In genomic region chr8:54975927-54976326, GRCm38 (mm10) we compare ENCODE assay signal across 16 mouse cellular contexts. TPM values are rescaled to one million over a fixed set of nuclear protein-coding genes. Genes with fewer than 3 reads are reported as not detected.
A peak's percentile ranks its signal among the peaks of the same experiment; 100 is the strongest.
DNase-seq lines count a peak whose midpoint lies in the region; ATAC-seq lines count a peak whose summit lies in the region.
"Had no signal": no experiment of that assay in that cellular context is flagged by ENCODE, and none has a peak within 500 bp of the region (broad histone marks: within the 10 kb centered on the region; RNA-seq: fewer than 3 reads in every experiment).

No protein-coding gene starts in this region.

- H3K4me3 ChIP-seq in midbrain, embryonic 13.5 days (replicated peaks): no peak overlapping the region
- no peak overlapping the region for H3K4me3 ChIP-seq in midbrain, embryonic 10.5 days
- H3K4me3 ChIP-seq in forebrain, embryonic 15.5 days: no peak overlapping the region
- H3K4me3 ChIP-seq in neural tube, embryonic 14.5 days (ENCODE audit: low read depth, low read length): no peak overlapping the region
- H3K4me3 ChIP-seq: embryonic facial prominence, embryonic 15.5 days; liver, embryonic 13.5 days had no signal

- no peak overlapping the region; the same call in 1 of the 2 replicates for H3K4me2 ChIP-seq in midbrain, embryonic 13.5 days (replicated peaks)
- H3K4me2 ChIP-seq in forebrain, embryonic 15.5 days (replicated peaks): no peak overlapping the region
- H3K4me2 ChIP-seq in neural tube, embryonic 14.5 days (ENCODE audit: low read depth, low read length): no peak overlapping the region
- H3K4me2 ChIP-seq: embryonic facial prominence, embryonic 15.5 days; liver, embryonic 13.5 days had no signal

- H3K4me1 ChIP-seq in midbrain, embryonic 13.5 days (replicated peaks): peaks cover 26% of the 10 kb centered on the region
- H3K4me1 ChIP-seq in midbrain, embryonic 10.5 days: peaks cover 31% of the 10 kb centered on the region
- H3K4me1 ChIP-seq in forebrain, embryonic 15.5 days: peaks cover 17% of the 10 kb centered on the region
- H3K4me1 ChIP-seq in neural tube, embryonic 14.5 days (ENCODE audit: control insufficient read depth, insufficient read depth, low read length): no peaks in the 10 kb centered on the region
- H3K4me1 ChIP-seq: embryonic facial prominence, embryonic 15.5 days; liver, embryonic 13.5 days had no signal

- H3K36me3 ChIP-seq in midbrain, embryonic 13.5 days: no peaks in the 10 kb centered on the region
- no peaks in the 10 kb centered on the region for H3K36me3 ChIP-seq in midbrain, embryonic 10.5 days
- no peaks in the 10 kb centered on the region for H3K36me3 ChIP-seq in forebrain, embryonic 15.5 days
- no peaks in the 10 kb centered on the region for H3K36me3 ChIP-seq in neural tube, embryonic 14.5 days (ENCODE audit: control insufficient read depth, insufficient read depth, low read length)
- H3K36me3 ChIP-seq: embryonic facial prominence, embryonic 15.5 days; liver, embryonic 13.5 days had no signal

- no peaks in the 10 kb centered on the region for H3K27me3 ChIP-seq in midbrain, embryonic 13.5 days
- no peaks in the 10 kb centered on the region for H3K27me3 ChIP-seq in midbrain, embryonic 10.5 days (ENCODE audit: low read depth, poor library complexity, severe bottlenecking)
- H3K27me3 ChIP-seq in forebrain, embryonic 15.5 days: no peaks in the 10 kb centered on the region
- no peaks in the 10 kb centered on the region for H3K27me3 ChIP-seq in neural tube, embryonic 14.5 days (ENCODE audit: control insufficient read depth, insufficient read depth, low read length)
- H3K27me3 ChIP-seq: embryonic facial prominence, embryonic 15.5 days; liver, embryonic 13.5 days had no signal

- 35% methylated on average over 2 of the region's 2 CpGs for whole genome bisulfite sequencing in midbrain, embryonic 13.5 days
- WGBS in midbrain, embryonic 10.5 days: 74% methylated on average over 2 of the region's 2 CpGs
- 20% methylated on average over 2 of the region's 2 CpGs for WGBS in forebrain, embryonic 15.5 days
- WGBS in neural tube, embryonic 14.5 days: 37% methylated on average over 2 of the region's 2 CpGs

- peak overlapping the region; percentile 30; the same call in 1 of the 2 replicates for H3K27ac ChIP-seq in midbrain, embryonic 13.5 days
- H3K27ac ChIP-seq in midbrain, embryonic 10.5 days (replicated peaks): no peak overlapping the region; the same call in 1 of the 2 replicates
- peak overlapping the region; percentile 47; the same call in 1 of the 2 replicates for H3K27ac ChIP-seq in forebrain, embryonic 15.5 days (replicated peaks)
- no peak overlapping the region for H3K27ac ChIP-seq in neural tube, embryonic 14.5 days (ENCODE audit: low read depth, low read length)
- H3K27ac ChIP-seq: embryonic facial prominence, embryonic 15.5 days; liver, embryonic 13.5 days had no signal

- H3K9ac ChIP-seq in midbrain, embryonic 13.5 days (replicated peaks): no peak overlapping the region
- H3K9ac ChIP-seq in forebrain, embryonic 15.5 days (replicated peaks): no peak overlapping the region
- no peak overlapping the region for H3K9ac ChIP-seq in neural tube, embryonic 14.5 days (replicated peaks; ENCODE audit: low read depth, low read length)
- H3K9ac ChIP-seq: embryonic facial prominence, embryonic 15.5 days; liver, embryonic 13.5 days had no signal

- H3K9me3 ChIP-seq in midbrain, embryonic 13.5 days: no peaks in the 10 kb centered on the region
- no peaks in the 10 kb centered on the region for H3K9me3 ChIP-seq in midbrain, embryonic 10.5 days (replicated peaks)
- no peaks in the 10 kb centered on the region for H3K9me3 ChIP-seq in forebrain, embryonic 15.5 days
- no peaks in the 10 kb centered on the region for H3K9me3 ChIP-seq in neural tube, embryonic 14.5 days (ENCODE audit: control insufficient read depth, low read length)
- H3K9me3 ChIP-seq: embryonic facial prominence, embryonic 15.5 days; liver, embryonic 13.5 days had no signal

- DNase-seq in midbrain, embryonic 10.5 days (ENCODE audit: low spot score): no peak
- DNase-seq in cerebellum, adult 8-10 months: peak; percentile 63
- no peak for DNase-seq in natural killer cell, adult 2 months (ENCODE audit: low spot score in 2 of 2)
- DNase-seq in gastrocnemius, postnatal 25 days: no peak
- DNase-seq: heart, adult 11 months; liver, embryonic 13.5 days; thymus, adult 18-20 months had no signal

- peak; percentile 57; the same call in 1 of the 2 replicates for ATAC-seq in midbrain, embryonic 13.5 days
- ATAC-seq in forebrain, embryonic 15.5 days (replicated peaks): peak; percentile 65
- ATAC-seq in neural tube, embryonic 14.5 days (ENCODE audit: low read depth): peak; percentile 36; the same call in 1 of the 2 replicates
- ATAC-seq: activated CD4-positive, CD25-positive, alpha-beta regulatory T cell, adult 4 months; lung, postnatal 0 days had no signal

RNA-seq across cellular contexts. Expression of gene Gpm6a, which starts 21.3 kb away (rescaled TPM):
- polyA plus RNA-seq in midbrain, embryonic 13.5 days (2015; fragmentation: Nextera tagmentation; extraction: Ambion mirVana): 423 and 503 TPM in 2 replicates
- 46.6 and 93.3 TPM in 2 replicates for polyA plus RNA-seq in midbrain, embryonic 10.5 days (2016; fragmentation: Nextera tagmentation; extraction: Ambion mirVana)
- polyA plus RNA-seq in forebrain, embryonic 15.5 days (2015; fragmentation: Nextera tagmentation; extraction: Ambion mirVana): 599 and 667 TPM in 2 replicates
- polyA plus RNA-seq in neural tube, embryonic 14.5 days (2014; fragmentation: Nextera tagmentation; extraction: Ambion mirVana): 484 and 610 TPM in 2 replicates
- under 1 TPM; 0.59 to 0.78 TPM for total RNA-seq in gastrocnemius, postnatal 25 days (2021)
- total RNA-seq: common myeloid progenitor, adult 5-6 weeks; megakaryocyte-erythroid progenitor cell, adult 5-6 weeks; MEL had no signal

Comparison
In these comparisons a context has a peak if more than half of its experiments do, and no peak if none do; other contexts are left out.
1. H3K27ac ChIP-seq: peak in midbrain, embryonic 13.5 days (single experiment) and forebrain, embryonic 15.5 days (single experiment); none in midbrain, embryonic 10.5 days (single experiment) and neural tube, embryonic 14.5 days (single experiment).
2. Peak in every context shown above with its lines, with median percentiles within 50 percentile points of each other: ATAC-seq.